Mouse (Mus musculus): Measurements from ENCODE around the gene Map1a. TPM values are rescaled to one million over a fixed set of nuclear protein-coding genes. Genes with fewer than 3 reads are reported as not detected.

Gene Map1a
- polyA plus RNA-seq (2015; fragmentation: Nextera tagmentation; extraction: Ambion mirVana) = 3.1 and 3.2 TPM in 2 replicates

DNA sequence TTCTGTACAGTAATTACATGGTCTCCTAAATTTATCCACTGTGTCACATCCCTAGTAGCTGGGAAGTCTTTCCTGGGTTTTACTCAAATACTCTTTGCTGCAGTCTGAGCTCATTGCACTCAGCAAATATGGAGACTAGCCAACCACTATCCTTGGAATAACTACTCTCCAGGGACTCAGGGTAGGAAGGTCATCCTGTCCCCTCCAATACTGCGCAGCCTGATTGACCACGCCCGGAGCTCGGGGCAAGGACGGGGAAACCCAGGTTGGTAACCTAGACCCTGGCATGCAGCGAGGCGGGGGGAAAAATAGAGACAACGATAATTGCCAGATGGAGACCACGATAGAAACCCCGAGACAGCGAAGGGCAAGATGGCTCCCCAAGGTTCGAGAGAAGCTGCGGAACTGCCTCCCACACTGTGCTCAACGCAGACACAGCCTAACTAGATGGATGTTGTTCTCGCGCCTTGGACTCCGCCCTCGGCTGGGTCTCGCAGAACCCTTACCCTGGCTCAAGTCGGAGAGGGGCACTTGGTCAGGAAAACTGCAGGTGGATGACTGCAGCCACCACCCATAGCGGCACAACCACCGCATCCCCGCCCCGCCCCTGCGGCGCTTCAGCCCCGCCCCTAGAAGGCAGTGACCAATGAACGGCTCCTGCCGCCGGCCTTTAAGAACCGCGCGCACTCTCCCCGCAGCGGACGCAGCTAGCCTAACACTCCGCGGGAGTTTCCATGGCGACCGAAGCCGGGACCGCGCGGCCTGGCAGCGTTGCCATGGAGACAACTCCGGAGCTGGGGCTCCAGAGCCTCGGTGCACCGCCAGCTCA lies at the start of gene Map1a:
TSS of gene Map1a (plus strand) at position 700 of the 829 bp plus-strand sequence.
- peaks cover 17% of the 10 kb centered on the region for H3K4me1 ChIP-seq
- no peaks in the 10 kb centered on the region for H3K9me3 ChIP-seq (replicated peaks)
- WGBS = under 1% methylated on average over 48 of the region's 48 CpGs
- peak within 1 kb of the TSS; percentile 0; the same call in 1 of the 2 replicates for H3K9ac ChIP-seq
- peak within 1 kb of the TSS; percentile 64 for H3K4me2 ChIP-seq
- H3K36me3 ChIP-seq = no peaks in the 10 kb centered on the region
- H3K4me3 ChIP-seq (replicated peaks) = peak within 1 kb of the TSS; percentile 43
- peak; percentile 97 for ATAC-seq (replicated peaks; ENCODE audit: low FRiP score)
- no peak within 1 kb of the TSS for H3K27ac ChIP-seq
- H3K27me3 ChIP-seq = peaks cover 38% of the 10 kb centered on the region

DNA sequence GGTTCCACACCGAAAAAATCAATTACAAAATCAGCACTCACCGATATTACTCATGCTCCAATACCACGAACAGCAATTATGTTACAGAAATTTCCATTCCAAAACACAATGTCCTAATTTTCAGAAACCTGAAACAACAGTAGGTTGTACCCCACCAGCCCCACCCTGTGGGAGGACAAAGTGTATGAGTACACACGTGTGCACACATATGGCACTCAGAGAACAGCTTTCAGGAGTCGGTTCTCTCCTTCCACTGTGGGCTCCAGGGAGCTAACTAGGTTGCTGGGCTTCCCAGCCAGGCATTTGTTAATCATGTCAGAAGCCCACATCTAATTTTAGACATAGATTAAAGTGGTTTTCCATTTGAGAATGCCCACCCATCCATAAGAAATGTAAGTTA lies 45.3 kb upstream of the Map1a start:
- Histone ChIP-seq H3K27ac (no peak overlapping the region), H3K9ac (no peak overlapping the region), H3K4me1 (no peaks in the 10 kb centered on the region), H3K36me3 (peaks cover 87% of the 10 kb centered on the region), H3K4me2 (no peak overlapping the region), H3K9me3 (replicated peaks) (no peaks in the 10 kb centered on the region), H3K4me3 (replicated peaks) (no peak overlapping the region), H3K27me3 (no peaks in the 10 kb centered on the region)
- ATAC-seq (replicated peaks; ENCODE audit: low FRiP score) = no peak
- 94% methylated on average over 5 of the region's 5 CpGs for WGBS

DNA sequence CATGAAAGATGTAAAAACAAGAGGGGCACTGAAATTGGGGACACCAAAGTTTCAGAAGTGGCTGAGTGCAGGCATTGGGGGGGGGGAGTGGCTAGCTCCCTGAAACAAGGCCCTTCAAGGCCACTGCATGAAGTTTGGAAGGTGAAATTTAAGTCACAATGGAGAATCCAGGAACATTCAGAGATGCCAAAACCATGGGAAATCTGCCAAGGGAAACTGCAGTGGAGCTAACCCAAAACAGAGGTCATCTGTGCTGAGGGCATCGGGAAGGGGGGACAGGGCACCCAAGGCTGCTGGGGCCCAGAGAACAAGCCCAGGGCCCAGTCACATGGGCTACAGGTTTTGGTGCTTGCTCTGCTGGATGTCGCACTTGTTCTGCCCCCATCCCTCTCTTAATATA lies 39.6 kb upstream of the Map1a start:
- no peak overlapping the region for H3K27ac ChIP-seq
- WGBS = 94% methylated on average over 2 of the region's 2 CpGs
- H3K4me2 ChIP-seq = no peak overlapping the region
- H3K9me3 ChIP-seq (replicated peaks) = no peaks in the 10 kb centered on the region
- no peak overlapping the region for H3K9ac ChIP-seq
- H3K4me3 ChIP-seq (replicated peaks) = no peak overlapping the region
- H3K4me1 ChIP-seq = no peaks in the 10 kb centered on the region
- no peak for ATAC-seq (replicated peaks; ENCODE audit: low FRiP score)
- H3K36me3 ChIP-seq = peaks cover 95% of the 10 kb centered on the region
- no peaks in the 10 kb centered on the region for H3K27me3 ChIP-seq

DNA sequence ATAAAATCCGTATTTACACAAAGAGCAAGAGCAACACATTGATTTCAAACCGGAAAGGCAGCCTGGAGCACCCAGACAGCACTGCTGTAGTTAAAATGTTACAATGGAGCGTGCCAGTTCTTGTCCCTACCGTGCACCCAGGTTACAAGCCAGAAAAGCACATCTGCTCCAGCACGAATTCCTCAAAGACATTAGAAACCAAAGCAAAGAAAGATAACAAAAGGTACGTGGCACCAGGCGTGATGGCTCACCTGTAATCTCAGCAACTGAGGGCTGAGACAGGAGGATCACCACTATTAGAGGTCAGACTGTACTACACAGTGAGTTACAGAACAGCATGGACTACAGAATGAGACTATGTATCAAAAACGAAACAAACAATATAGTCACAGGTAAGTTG lies 21.0 kb upstream of the Map1a start:
- Histone ChIP-seq H3K27ac (no peak overlapping the region), H3K9ac (no peak overlapping the region), H3K4me1 (peaks cover 21% of the 10 kb centered on the region), H3K27me3 (no peaks in the 10 kb centered on the region), H3K4me2 (no peak overlapping the region), H3K4me3 (replicated peaks) (no peak overlapping the region), H3K36me3 (peaks cover 51% of the 10 kb centered on the region), H3K9me3 (replicated peaks) (no peaks in the 10 kb centered on the region)
- WGBS = 67% methylated on average over 8 of the region's 8 CpGs
- no peak for ATAC-seq (replicated peaks; ENCODE audit: low FRiP score)

DNA sequence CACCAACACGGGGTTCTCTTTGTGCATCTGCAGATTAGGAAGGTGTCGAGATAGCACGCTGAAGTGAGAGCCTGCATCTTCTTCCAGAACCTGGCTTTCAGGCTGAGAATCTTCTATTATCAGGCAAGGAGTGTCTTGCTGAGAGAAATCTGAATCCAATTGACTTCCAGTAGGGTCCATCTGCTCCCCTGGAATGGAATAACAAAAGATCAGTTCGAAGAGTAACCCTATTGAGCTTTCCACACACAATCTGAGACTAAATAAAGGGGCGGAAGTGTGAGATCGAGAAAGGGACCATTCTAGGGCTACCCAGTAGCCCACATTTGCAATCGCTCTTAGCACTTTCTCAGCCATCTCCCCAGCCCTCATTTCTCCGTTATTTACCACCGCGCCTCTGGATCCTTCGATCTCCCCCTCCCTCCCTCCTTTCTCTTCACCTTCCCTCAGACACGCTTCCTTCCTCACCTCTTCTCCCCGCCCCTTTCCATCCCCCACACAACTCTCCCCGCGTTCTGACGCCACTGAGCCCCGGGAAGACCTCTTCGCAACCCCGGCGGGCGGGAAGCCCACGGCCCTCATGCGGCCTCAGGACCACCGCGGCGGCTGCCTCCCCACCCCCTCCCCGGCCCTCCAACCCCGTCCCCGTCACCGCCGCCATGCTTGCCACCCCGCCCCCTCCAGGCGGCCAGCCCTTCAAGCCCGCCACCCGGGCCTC lies 18.7 kb upstream of the Map1a start:
- peak overlapping the region; percentile 69 for H3K4me3 ChIP-seq (replicated peaks)
- under 1% methylated on average over 35 of the region's 35 CpGs for WGBS

DNA sequence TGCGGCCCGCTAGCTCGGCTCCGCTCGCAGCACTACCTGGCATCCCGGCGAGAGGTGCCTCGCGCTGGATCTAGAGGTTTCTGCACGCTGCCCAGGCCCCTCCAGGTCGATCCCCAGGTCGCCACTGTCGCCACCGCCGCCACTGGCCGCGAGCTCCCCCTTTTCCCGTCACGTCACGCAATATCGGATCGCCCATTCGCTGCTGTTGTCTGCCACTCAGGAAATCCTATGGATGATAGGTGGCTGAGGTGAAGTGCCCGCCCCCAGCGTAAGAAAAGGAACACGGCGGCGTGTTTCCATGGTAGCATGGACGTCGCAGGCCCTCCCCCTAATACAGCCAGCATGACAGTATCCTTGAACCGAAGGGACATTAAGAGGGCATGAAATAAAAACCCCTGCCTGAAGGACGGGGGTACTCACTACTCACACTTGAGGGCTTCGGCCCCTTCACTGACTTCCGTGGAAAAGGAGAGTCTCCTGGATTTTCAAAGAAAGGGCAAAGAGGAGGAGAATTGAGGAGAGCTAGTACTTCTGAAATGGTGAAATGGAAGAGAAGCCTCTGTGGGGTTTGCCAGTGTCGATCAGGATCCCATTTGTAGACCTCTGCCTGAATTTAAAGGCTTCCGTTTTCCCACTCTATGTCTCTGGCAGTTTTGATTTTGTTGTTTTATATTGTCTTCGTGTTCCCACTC lies 18.0 kb upstream of the Map1a start, which contains the start of gene Trp53bp1:
TSS of gene Trp53bp1 (minus strand) at position 172 of the 692 bp plus-strand sequence.
- Histone ChIP-seq H3K4me1 (peaks cover 21% of the 10 kb centered on the region), H3K9me3 (replicated peaks) (no peaks in the 10 kb centered on the region), H3K4me3 (replicated peaks) (peak within 1 kb of the TSS; percentile 69), H3K36me3 (peaks cover 34% of the 10 kb centered on the region), H3K27me3 (no peaks in the 10 kb centered on the region), H3K27ac (peak within 1 kb of the TSS; percentile 79), H3K9ac (peak within 1 kb of the TSS; percentile 75), H3K4me2 (peak within 1 kb of the TSS; percentile 71)
- peak; percentile 100 for ATAC-seq (replicated peaks; ENCODE audit: low FRiP score)
- WGBS = under 1% methylated on average over 36 of the region's 37 CpGs

More for the DNA sequence above, 18.7 kb upstream of the Map1a start:
- ATAC-seq (replicated peaks; ENCODE audit: low FRiP score) = peak; percentile 84
- H3K36me3 ChIP-seq = peaks cover 34% of the 10 kb centered on the region
- peak overlapping the region; percentile 79 for H3K27ac ChIP-seq
- peak overlapping the region; percentile 75 for H3K9ac ChIP-seq
- peak overlapping the region; percentile 67 for H3K4me2 ChIP-seq
- no peaks in the 10 kb centered on the region for H3K9me3 ChIP-seq (replicated peaks)
- H3K27me3 ChIP-seq = no peaks in the 10 kb centered on the region
- H3K4me1 ChIP-seq = peaks cover 21% of the 10 kb centered on the region

DNA sequence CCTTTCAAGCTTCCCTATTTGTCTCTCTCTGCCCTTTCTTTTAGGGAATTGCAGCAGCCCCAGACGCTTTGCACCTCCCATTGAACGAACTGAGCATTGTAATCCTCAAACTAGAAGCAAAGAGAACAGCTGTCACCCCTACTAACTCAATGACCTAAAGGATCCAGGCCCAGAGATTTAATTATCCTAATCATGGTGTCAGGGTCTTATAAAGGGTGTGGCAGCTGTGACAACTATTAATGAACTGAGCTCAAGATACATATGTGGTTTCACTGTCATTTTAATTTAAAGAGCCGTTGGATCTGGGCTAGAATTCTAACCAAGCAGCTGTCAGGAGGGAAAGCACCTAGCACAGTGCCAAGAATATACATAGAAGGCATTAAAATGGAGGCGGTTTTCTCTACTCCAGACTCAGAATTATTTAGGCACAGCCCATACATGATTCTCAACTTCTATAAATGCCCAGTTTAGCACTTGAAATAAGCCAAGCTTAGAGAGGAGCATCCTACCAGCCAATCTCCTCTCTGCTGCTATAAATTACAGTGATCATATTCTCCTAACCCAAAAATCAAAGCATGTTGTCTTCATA lies 17.4 kb upstream of the Map1a start:
- Histone ChIP-seq H3K9me3 (replicated peaks) (no peaks in the 10 kb centered on the region), H3K36me3 (peaks cover 28% of the 10 kb centered on the region), H3K4me1 (peaks cover 21% of the 10 kb centered on the region), H3K27ac (peak overlapping the region; percentile 38; the same call in 1 of the 2 replicates), H3K4me2 (peak overlapping the region; percentile 71), H3K27me3 (no peaks in the 10 kb centered on the region), H3K9ac (peak overlapping the region; percentile 34; the same call in 1 of the 2 replicates), H3K4me3 (replicated peaks) (peak overlapping the region; percentile 69)
- WGBS = 26% methylated on average over 4 of the region's 4 CpGs
- ATAC-seq (replicated peaks; ENCODE audit: low FRiP score) = no peak

DNA sequence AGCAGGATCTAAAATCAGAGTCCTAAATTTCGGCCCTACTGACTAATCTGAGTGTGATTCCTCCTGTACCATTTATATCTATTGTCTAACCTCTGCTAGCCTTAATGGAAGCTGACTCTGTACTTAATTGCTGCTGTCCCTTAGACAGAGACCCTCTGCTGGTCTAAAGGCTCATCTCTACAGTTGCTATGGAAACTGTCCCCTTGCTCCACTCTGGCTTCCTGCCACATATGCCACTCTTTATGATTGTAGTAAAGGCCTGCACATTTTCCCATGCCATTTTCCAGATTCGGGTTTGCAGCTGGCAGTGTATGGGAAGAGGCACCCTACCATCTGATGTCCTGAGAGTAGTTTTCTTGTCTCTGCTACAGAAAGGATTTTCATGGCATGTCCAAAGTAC lies 1.6 kb upstream of the Map1a start:
- no peak for ATAC-seq (replicated peaks; ENCODE audit: low FRiP score)

DNA sequence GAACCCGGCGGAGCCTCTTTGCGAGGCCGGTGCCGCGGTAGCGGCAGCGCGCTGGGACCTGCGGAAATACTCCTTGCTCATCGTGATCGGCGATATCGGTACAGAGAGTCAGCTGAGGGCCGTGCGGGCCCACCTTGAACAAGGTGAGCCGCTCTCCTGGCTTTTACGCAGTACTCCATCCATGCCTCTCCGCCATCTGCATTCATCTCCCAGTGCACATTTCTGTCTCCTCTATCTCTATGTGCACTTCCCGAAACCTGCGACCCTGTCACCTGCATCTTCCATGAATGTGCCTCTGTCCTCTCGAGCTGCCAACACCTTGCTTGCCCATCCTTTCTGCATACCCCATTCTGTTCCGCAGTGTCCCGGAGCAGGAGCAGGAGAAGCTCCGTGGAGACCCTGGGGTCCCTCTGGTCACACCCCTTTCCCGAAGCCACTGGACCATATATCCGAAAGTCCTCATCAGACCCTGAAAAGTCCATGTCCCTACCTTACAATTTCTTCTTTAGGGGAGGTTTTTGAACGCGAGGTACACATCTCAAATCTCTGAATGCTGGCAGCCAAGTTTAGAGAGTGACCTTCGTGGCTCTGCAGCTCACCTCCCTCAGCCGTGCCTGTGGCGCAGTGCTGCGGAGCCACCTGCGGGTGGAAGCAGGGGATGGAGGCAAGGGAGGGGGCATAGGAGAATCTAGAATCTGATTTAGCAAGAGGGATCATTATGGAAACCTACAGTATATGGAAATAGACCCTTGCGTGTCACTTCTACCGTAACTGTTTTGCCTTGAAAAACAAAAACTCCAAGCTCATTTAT lies 535 bp downstream of the Map1a start:
- 5% methylated on average over 36 of the region's 36 CpGs for WGBS
- H3K9ac ChIP-seq = peak overlapping the region; percentile 0; the same call in 1 of the 2 replicates
- ATAC-seq (replicated peaks; ENCODE audit: low FRiP score) = peak; percentile 59; the same call in 1 of the 2 replicates

More for the DNA sequence above, 1.6 kb upstream of the Map1a start:
- Histone ChIP-seq H3K27ac (no peak overlapping the region), H3K9me3 (replicated peaks) (no peaks in the 10 kb centered on the region), H3K4me3 (replicated peaks) (no peak overlapping the region), H3K27me3 (peaks cover 36% of the 10 kb centered on the region), H3K4me2 (no peak overlapping the region), H3K4me1 (peaks cover 13% of the 10 kb centered on the region), H3K36me3 (no peaks in the 10 kb centered on the region), H3K9ac (no peak overlapping the region)
- 77% methylated on average over 2 of the region's 2 CpGs for WGBS

DNA sequence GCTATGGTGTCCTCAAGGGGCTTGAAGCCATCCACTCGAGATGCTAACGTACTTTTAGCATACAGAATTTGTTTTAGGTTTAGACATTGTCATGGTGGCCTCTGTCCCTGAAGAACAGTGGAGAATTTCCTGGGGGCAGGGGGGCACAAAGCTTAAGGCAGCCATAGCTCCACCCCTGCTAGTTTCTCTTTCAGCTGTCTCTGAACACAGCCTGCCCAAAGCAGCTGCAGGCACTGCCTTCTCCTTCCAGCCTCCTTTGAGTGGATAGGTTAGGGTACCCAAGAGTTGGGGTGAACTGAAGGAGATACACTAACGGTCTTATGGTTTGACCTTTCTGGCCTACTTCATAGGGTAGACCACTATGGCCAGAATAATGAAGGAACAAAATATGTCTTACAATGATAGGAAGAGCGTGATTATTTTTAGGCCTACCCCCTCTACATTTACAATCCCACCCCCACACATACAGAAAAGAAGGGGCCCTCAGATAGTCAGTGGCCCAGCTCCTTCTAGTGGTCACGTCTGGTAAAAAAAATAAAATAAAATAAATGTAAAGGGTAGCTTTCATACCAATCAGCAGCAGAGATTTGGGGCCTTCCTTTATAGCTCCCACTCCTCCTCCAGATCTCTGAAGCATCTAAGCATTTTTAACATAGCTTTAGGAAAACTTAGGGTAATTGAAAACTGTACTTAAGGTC lies 3.1 kb downstream of the Map1a start:
- H3K9ac ChIP-seq = no peak overlapping the region
- H3K4me2 ChIP-seq = no peak overlapping the region
- H3K9me3 ChIP-seq (replicated peaks) = no peaks in the 10 kb centered on the region
- no peak overlapping the region for H3K27ac ChIP-seq
- peaks cover 51% of the 10 kb centered on the region for H3K4me1 ChIP-seq
- WGBS = 64% methylated on average over 5 of the region's 5 CpGs
- H3K4me3 ChIP-seq (replicated peaks) = no peak overlapping the region
- H3K36me3 ChIP-seq = no peaks in the 10 kb centered on the region
- no peak for ATAC-seq (replicated peaks; ENCODE audit: low FRiP score)
- peaks cover 61% of the 10 kb centered on the region for H3K27me3 ChIP-seq

More for the DNA sequence above, 535 bp downstream of the Map1a start:
- H3K27ac ChIP-seq = no peak overlapping the region
- peaks cover 26% of the 10 kb centered on the region for H3K4me1 ChIP-seq
- H3K4me2 ChIP-seq = peak overlapping the region; percentile 64
- H3K36me3 ChIP-seq = no peaks in the 10 kb centered on the region
- H3K9me3 ChIP-seq (replicated peaks) = no peaks in the 10 kb centered on the region
- peak overlapping the region; percentile 43 for H3K4me3 ChIP-seq (replicated peaks)
- peaks cover 41% of the 10 kb centered on the region for H3K27me3 ChIP-seq
